Mouse (Mus musculus): Measurements from ENCODE around the gene Ociad2. TPM values are rescaled to one million over a fixed set of nuclear protein-coding genes. Genes with fewer than 3 reads are reported as not detected.

Ociad2 gene
- polyA plus RNA-seq, 2 experiments = 0.95 to 3.6 TPM

GRCm38 (mm10) chr5:73279190-73279589, 61.6 kb downstream of the Ociad2 start:
- Histone ChIP-seq H3K36me3 (replicated peaks; ENCODE audit: control insufficient read depth, insufficient read depth, low read depth) (no peaks in the 10 kb centered on the region), H3K4me2 (ENCODE audit: low read depth) (no peak overlapping the region), H3K27ac (no peak overlapping the region), H3K9me3 (ENCODE audit: control insufficient read depth, low read length) (no peaks in the 10 kb centered on the region), H3K9ac (replicated peaks) (no peak overlapping the region), H3K27me3 (ENCODE audit: control insufficient read depth, insufficient read depth, low read length) (no peaks in the 10 kb centered on the region), H3K4me1 (replicated peaks; ENCODE audit: control insufficient read depth in 2 of 2, insufficient read depth in 2 of 2, low read length in 1 of 2) (peaks cover 0 to 8% of the 10 kb centered on the region in 2 experiments; a peak in 2 of 4 replicates), H3K4me3 (ENCODE audit: insufficient read depth in 1 of 2, low read depth in 2 of 2, low read length in 2 of 2) (no peak overlapping the region)
- WGBS (ENCODE audit: insufficient replicate concordance) = 73% methylated on average over 10 of the region's 10 CpGs
- no peak for DNase-seq (ENCODE audit: low read depth in 3 of 3, low spot score in 3 of 3)
- no peak for TF ChIP-seq CTCF (IDR thresholded peaks at IDR 0.05; ENCODE audit: low read depth)
- no peak for TF ChIP-seq EP300 (IDR thresholded peaks at IDR 0.05; ENCODE audit: low read depth)
- ATAC-seq (ENCODE audit: insufficient read depth) = no peak

- no peak for TF ChIP-seq EP300 (IDR thresholded peaks at IDR 0.05; ENCODE audit: low read depth)
- no peak for TF ChIP-seq CTCF (IDR thresholded peaks at IDR 0.05; ENCODE audit: low read depth)
- Histone ChIP-seq H3K4me1 (replicated peaks; ENCODE audit: control insufficient read depth in 2 of 2, insufficient read depth in 2 of 2, low read length in 1 of 2) (peaks cover 0 to 9% of the 10 kb centered on the region in 2 experiments; a peak in 2 of 4 replicates), H3K9me3 (ENCODE audit: control insufficient read depth, low read length) (no peaks in the 10 kb centered on the region), H3K36me3 (replicated peaks; ENCODE audit: control insufficient read depth, insufficient read depth, low read depth) (no peaks in the 10 kb centered on the region), H3K4me2 (ENCODE audit: low read depth) (no peak overlapping the region), H3K27ac (no peak overlapping the region), H3K4me3 (ENCODE audit: insufficient read depth in 1 of 2, low read depth in 2 of 2, low read length in 2 of 2) (no peak overlapping the region), H3K9ac (replicated peaks) (no peak overlapping the region), H3K27me3 (ENCODE audit: control insufficient read depth, insufficient read depth, low read length) (no peaks in the 10 kb centered on the region)
- WGBS (ENCODE audit: insufficient replicate concordance) = 55% methylated on average over 2 of the region's 2 CpGs
- no peak for DNase-seq (ENCODE audit: low read depth in 3 of 3, low spot score in 3 of 3)
- ATAC-seq (ENCODE audit: insufficient read depth) = no peak
Observed at GRCm38 (mm10) chr5:73274941-73275340, 65.9 kb downstream of the Ociad2 start.

- ATAC-seq (ENCODE audit: insufficient read depth) (no peak), DNase-seq (ENCODE audit: low read depth in 3 of 3, low spot score in 3 of 3) (no peak)
- H3K27me3 ChIP-seq (ENCODE audit: control insufficient read depth, insufficient read depth, low read length) = no peaks in the 10 kb centered on the region
- no peaks in the 10 kb centered on the region for H3K36me3 ChIP-seq (replicated peaks; ENCODE audit: control insufficient read depth, insufficient read depth, low read depth)
- H3K4me3 ChIP-seq (ENCODE audit: insufficient read depth in 1 of 2, low read depth in 2 of 2, low read length in 2 of 2) = no peak overlapping the region
- TF ChIP-seq CTCF (IDR thresholded peaks at IDR 0.05; ENCODE audit: low read depth) = no peak
- H3K27ac ChIP-seq = no peak overlapping the region
- H3K4me2 ChIP-seq (ENCODE audit: low read depth) = no peak overlapping the region
- WGBS (ENCODE audit: insufficient replicate concordance) = 61% methylated on average over 4 of the region's 4 CpGs
- H3K4me1 ChIP-seq (replicated peaks; ENCODE audit: control insufficient read depth in 2 of 2, insufficient read depth in 2 of 2, low read length in 1 of 2) = 0 out of 4 replicates have a peak, but pooled peaks cover 0 to 1% of the 10 kb centered on the region in 2 experiments
- H3K9ac ChIP-seq (replicated peaks) = no peak overlapping the region
- H3K9me3 ChIP-seq (ENCODE audit: control insufficient read depth, low read length) = no peaks in the 10 kb centered on the region
Observed at GRCm38 (mm10) chr5:73273171-73273570, 67.7 kb downstream of the Ociad2 start.

Other genes with a start within 250 kb of the Ociad2 start
- 15.4 and 22.1 TPM in 2 replicates for gene Fryl, start 84.4 kb downstream of the Ociad2 start, polyA plus RNA-seq (2012; rRNA removed)
- 41.8 and 46.7 TPM in 2 replicates for gene Fryl, start 84.4 kb downstream of the Ociad2 start, polyA plus RNA-seq (2014; fragmentation: Nextera tagmentation; extraction: Ambion mirVana)
- 59.2 and 81.4 TPM in 2 replicates for gene Ociad1, start 48.2 kb downstream of the Ociad2 start, polyA plus RNA-seq (2012; rRNA removed)
- 74.9 and 77.4 TPM in 2 replicates for gene Ociad1, start 48.2 kb downstream of the Ociad2 start, polyA plus RNA-seq (2014; fragmentation: Nextera tagmentation; extraction: Ambion mirVana)
- gene Cwh43, start 65.0 kb upstream of the Ociad2 start, polyA plus RNA-seq (2012; rRNA removed) = not detected in 2 replicates
- not detected in 2 replicates for gene Cwh43, start 65.0 kb upstream of the Ociad2 start, polyA plus RNA-seq (2014; fragmentation: Nextera tagmentation; extraction: Ambion mirVana)
- gene Dcun1d4, start 140.0 kb upstream of the Ociad2 start, polyA plus RNA-seq (2012; rRNA removed) = 1.1 and 1.5 TPM in 2 replicates
- 2.8 and 2.9 TPM in 2 replicates for gene Dcun1d4, start 140.0 kb upstream of the Ociad2 start, polyA plus RNA-seq (2014; fragmentation: Nextera tagmentation; extraction: Ambion mirVana)